Mouse (Mus musculus) spleen, adult 12 weeks (tissue): ENCODE results near the gene Apba3.

Experiments used
- DNase-seq: peaks from one replicate; pipeline ENCODE4 v3.0.0; 2022; ENCODE audit warnings: low spot score

Apba3 gene

GRCm38 (mm10) chr10:81290698-81291460 is 24.1 kb downstream of the Apba3 start:
- DNase-seq: no peak

GRCm38 (mm10) chr10:81291511-81292104 is 24.8 kb downstream of the Apba3 start, which contains the start of gene Tjp3:
Gene Tjp3, minus strand, starts transcription at chr10:81291581.
- DNase-seq: no peak

GRCm38 (mm10) chr10:81292554-81293333 is 26.0 kb downstream of the Apba3 start, which contains the start of gene Pip5k1c:
Gene Pip5k1c, plus strand, starts transcription at chr10:81292963.
- peak; percentile 99 for DNase-seq

- no peak for DNase-seq
Measured at GRCm38 (mm10) chr10:81293334-81294030, 26.7 kb downstream of the Apba3 start.

GRCm38 (mm10) chr10:81294442-81294841 is 27.7 kb downstream of the Apba3 start:
- DNase-seq: no peak

- no peak for DNase-seq
Measured at GRCm38 (mm10) chr10:81295185-81295584, 28.4 kb downstream of the Apba3 start.

- no peak for DNase-seq
Measured at GRCm38 (mm10) chr10:81297246-81297645, 30.5 kb downstream of the Apba3 start.

GRCm38 (mm10) chr10:81297845-81298244 is 31.1 kb downstream of the Apba3 start:
- DNase-seq: no peak

- no peak for DNase-seq
Measured at GRCm38 (mm10) chr10:81298369-81299100, 31.8 kb downstream of the Apba3 start.

GRCm38 (mm10) chr10:81299585-81300351 is 33.0 kb downstream of the Apba3 start:
- DNase-seq: no peak

GRCm38 (mm10) chr10:81300352-81300907 is 33.7 kb downstream of the Apba3 start:
- no peak for DNase-seq

- no peak for DNase-seq
Measured at GRCm38 (mm10) chr10:81301321-81301720, 34.6 kb downstream of the Apba3 start.

GRCm38 (mm10) chr10:81302288-81302687 is 35.5 kb downstream of the Apba3 start:
- DNase-seq: no peak

GRCm38 (mm10) chr10:81302781-81303218 is 36.0 kb downstream of the Apba3 start:
- no peak for DNase-seq

- DNase-seq: no peak
Measured at GRCm38 (mm10) chr10:81303258-81303657, 36.5 kb downstream of the Apba3 start.

- DNase-seq: no peak
Measured at GRCm38 (mm10) chr10:81303761-81304160, 37.0 kb downstream of the Apba3 start.

- DNase-seq: peak; percentile 50
Measured at GRCm38 (mm10) chr10:81304597-81305238, 38.0 kb downstream of the Apba3 start.

GRCm38 (mm10) chr10:81305663-81306062 is 38.9 kb downstream of the Apba3 start:
- DNase-seq: no peak

GRCm38 (mm10) chr10:81306173-81306668 is 39.5 kb downstream of the Apba3 start:
- DNase-seq: no peak
